Mouse (Mus musculus) urinary bladder, adult 2 months (tissue): Measurements from ENCODE around the gene Mgat1. TPM values are rescaled to one million over a fixed set of nuclear protein-coding genes. Genes with fewer than 3 reads are reported as not detected.
"Not testable (repeated sequence)": the region's sequence is repeated elsewhere in the genome, so short reads cannot be mapped to it uniquely, and the experiment has no call there.

Experiments used
- DNase-seq: peaks from one replicate; pipeline ENCODE4 v3.0.0; 2022; ENCODE audit warnings: low spot score
- polyA plus RNA-seq: library from polyadenylated mRNA; depleted of rRNA; stranded (reverse); fragments of >200 nt; gene quantifications from 2 replicates; pipeline ENCODE4 v1.2.3, GENCODE M21; 2012; rRNA removed

Mgat1 gene
- polyA plus RNA-seq, 1 experiment = 61.8 TPM

DNA sequence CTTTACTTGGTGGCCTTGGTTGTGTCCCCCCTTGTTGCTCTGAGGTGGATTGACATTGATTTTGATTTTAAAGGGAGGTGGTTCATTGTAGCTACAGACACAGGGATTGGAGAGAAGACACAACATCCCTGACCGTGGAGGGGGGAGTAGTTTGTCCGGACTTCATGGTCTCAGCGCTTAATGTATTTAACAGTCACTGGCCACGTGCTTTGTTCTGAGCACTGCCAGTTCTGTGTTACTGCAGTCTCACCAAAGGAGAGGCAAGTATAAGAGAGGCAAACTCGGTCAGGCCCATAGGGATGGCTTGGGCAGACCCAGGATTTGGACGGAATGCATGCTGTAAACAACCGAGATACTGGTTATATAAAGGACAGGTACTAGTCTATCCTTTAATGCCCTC is 20.1 kb downstream of the Mgat1 start:
- DNase-seq = no peak

DNA sequence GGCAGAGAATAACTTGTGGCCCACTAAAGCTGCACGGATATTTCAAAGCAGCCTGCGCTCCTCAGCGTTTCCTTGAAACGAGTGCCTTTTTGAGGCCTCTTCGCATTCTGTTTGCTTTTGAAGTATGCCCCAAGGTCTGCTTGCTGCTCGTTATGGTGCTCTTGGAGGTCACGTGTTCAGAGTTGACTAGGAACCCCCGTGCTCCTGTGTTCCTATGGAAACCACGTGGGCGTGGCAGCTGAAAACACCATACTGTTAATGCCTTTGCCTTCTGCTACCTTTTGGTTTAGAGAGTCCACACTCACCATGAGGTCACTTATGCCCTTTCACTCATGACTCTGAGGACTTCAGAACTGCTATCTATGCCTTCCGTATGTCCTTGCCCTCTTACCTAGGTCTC is 20.6 kb downstream of the Mgat1 start:
- DNase-seq = no peak

DNA sequence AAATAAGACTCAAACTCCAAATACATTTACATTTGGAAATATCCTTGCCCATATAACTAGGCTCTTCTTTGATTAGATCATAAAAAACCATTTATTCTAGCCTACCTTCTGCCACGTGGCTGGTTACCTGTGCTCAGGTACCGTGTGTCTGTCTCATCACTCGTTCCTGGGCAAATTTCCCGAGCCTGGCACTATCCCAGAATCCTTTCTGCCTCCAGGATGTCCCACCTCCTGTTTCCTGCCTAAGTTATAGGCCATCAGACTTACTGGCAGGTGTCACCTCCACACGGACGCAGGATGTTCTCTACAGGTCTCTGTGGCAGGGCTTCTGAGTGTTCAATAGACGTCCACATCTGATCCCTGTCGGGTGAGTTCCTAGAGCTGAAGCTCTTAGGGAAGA is 21.1 kb downstream of the Mgat1 start:
- DNase-seq = no peak

DNA sequence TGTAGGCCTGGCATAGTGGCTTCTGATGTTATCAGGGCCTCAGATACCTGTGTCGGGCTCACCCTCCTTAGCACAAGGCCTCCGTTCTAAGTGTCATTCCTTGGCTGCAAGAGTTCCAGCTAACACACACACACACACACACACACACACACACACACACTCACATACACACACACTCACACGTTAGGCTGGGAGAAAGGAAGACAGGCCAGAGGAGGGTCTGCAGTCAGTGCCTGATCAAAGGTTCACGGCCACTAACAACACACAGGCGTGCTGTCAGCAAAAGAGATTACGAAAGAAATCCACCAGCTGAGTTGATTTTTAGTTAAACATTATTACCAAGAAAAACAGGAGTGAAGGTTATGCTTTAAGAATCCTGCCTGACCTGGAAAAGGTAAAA is 22.7 kb downstream of the Mgat1 start:
- no peak for DNase-seq

DNA sequence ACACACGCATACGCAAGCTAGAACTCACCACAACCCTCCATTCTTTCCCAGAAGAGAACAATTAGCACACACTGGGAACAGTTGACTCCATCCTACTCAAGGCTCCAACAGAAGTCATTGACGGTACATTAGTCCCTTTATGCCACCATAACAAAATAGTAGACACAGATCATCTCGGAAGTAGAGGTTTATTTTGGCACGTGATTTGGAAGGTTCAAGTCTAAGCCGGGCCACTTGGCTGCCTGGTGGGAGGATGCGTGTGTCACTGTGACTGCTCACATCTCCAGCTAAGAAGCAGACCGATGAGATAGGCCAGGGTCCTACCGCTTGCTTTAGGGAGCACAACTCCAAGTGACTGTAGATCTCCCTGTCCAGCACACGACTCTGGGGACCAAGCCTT is 23.3 kb downstream of the Mgat1 start:
- DNase-seq = no peak

DNA sequence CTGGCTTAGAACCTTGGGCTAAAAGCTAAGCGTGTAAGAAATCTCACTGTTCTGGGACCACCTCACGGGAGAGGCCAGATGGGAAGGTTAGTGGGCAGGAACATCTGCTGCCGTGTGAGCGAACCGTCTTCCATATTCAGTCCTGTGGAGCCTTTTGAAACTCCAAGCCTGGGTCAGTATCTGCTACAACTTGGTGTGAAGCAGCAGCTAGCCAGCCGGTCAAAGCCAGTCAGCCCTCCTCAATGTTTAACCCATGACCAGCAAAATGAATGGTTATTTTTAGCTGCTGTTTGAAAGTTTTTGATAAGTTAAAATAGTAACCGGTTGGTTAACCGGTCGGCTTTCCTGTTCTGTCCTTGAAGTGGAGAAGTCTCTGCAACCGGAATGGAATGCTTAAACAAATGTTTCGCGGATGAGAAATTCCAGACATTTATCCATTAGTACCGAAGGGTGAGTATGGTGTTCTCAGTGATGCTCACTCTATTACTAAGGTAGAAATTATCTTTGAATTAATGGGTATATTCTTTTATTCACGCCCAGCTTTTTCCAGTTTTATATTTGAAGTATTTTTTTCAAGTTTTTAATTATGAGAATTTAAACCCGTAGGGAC is 24.1 kb downstream of the Mgat1 start:
- DNase-seq = no peak

DNA sequence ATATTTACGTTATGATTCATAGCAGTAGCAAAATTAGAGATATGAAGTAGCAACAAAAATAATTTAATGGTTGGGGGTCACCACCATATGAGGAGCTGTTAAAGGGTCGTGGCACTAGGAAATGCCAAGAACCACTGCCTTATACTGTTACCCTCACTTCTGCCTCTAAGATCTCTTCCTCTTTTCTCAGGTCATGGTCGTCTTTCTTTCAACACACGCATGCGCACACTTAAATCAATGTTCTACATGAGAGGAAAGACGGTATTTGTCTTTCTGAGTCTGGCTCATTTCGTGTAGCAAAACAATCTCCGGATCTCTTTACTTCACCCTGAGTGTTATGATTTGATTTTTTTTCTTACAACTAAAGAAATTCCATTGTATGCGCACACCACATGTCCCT is 25.8 kb downstream of the Mgat1 start:
- DNase-seq = no peak

DNA sequence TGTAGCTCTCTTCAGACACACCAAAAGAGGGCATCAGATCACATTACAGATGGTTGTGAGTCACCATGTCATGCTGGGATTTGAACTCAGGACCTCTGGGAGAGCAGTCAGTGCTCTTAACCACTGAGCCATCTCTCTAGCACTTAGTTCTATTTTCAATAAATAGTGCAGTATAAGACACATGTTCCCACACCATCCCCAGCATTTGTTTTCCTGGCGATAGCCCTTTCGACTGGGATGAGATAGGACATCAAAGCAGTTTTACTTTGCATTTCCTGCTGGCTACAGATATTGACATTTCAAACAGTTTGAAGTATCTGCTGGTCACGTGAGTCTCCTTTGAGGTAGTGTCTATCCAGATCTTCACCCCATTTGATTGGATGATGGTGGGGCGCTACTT is 26.4 kb downstream of the Mgat1 start:
- no peak for DNase-seq

DNA sequence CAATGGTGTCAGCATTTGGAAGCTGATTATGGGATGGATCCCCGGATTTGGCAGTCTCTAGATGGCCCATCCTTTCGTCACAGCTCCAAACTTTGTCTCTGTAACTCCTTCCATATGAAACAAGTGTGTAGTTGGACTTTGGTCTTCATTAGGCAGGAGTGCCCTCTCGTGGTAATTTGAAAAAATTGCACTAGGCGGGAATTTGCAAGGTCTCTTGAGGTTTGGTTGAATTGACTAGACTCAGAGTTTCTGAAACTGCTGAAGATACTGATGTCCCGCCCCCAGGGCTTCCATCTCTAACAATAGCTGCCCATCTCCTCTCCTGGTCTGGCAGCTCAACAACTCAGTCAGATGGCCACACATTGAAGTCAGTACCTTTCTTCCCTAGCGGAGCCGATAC is 27.3 kb downstream of the Mgat1 start:
- no peak for DNase-seq

DNA sequence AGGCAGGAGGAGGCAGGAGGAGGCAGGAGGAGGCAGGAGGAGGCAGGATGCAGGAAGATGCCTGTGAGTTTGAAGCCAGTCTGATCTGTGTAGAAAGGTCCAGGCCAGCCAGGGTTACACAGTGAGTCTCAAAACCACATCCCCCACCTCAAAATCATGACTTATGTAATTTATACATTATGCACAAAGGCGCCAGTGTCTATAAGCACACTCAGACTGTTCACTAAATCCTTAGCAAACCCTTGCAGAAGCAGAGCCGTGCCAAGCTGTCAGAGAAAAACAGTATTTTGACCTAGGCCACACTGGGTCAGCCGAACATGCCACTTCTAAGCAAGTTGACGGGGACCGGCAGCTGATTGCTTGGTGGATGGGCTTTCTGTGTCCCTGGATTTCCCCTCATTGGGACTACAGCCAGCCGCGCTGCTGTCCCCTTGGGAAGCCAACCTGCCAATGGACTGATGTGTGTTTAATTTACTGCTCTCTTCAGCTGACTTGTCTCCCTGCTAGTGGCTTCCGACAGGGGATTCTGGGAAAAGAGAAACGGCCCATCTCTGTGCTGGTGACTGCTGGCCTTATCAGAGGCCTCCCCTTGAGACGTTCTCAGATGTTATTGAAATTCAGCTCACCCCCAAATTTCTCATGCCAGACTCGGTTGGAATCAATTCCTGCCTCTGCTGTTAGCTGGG is 30.0 kb downstream of the Mgat1 start:
- no peak for DNase-seq

DNA sequence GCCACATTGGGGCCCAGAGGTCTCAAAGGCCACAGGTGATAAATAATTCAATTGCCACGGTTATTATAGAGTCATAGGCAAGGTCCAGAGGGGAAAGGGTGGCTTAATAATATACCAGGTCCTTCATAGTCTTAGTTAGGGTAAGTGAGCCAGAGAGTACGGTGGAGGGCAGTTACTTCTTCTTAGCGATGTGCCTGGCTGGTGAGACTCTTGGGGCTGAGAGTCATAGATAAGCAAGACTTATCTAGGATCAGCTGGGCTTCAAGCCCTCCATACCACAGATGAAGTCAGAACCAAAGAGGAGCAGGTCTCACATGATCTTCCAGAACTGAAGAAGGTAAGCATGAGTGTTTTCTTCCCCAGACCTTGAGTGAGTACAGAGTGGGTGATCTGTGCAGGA is 34.2 kb downstream of the Mgat1 start, which contains the start of gene Olfr1393:
TSS of gene Olfr1393 (plus strand) at position 83 of the 400 bp plus-strand sequence.
- DNase-seq = no peak

DNA sequence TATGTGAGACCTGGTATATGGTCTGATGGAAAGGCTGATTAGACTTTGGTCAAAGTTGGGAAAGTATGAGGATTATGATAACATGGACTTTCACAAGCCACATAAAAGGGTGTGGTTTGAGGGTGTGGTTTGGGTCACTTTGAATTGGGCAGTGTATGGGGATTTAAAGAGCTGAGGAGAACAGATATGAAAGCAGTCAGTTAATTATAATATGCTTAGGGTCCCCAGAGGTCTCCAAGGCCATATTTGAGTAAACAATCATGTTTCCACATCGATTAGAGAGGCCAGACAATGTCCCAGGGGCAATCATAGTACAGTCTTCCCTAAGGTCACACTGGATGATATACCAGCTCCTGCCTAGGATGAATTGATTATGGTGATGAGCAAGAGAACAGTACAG is 41.0 kb downstream of the Mgat1 start, which contains the start of gene Olfr1392:
TSS of gene Olfr1392 (plus strand) at position 301 of the 400 bp plus-strand sequence.
- not testable (repeated sequence) for DNase-seq

DNA sequence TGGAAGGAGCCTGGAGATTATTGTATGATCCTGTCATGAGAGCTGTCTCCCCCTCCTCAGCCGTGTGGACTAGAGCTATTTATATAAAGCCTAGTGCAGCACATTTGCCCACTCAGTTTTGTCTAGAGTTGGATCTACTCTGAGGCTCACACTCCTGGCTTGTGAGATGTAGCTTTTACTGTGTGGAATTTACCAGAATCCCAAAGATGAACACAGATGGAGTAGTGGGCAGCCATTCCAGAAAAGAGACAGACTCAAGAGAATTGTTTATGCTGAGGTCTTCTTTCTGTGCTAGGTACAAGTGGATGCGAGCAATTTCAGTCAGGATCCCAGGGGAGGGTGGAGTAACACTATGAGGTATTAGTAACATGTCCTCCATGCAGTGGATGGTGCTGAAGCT is 43.3 kb downstream of the Mgat1 start:
- no peak for DNase-seq

DNA sequence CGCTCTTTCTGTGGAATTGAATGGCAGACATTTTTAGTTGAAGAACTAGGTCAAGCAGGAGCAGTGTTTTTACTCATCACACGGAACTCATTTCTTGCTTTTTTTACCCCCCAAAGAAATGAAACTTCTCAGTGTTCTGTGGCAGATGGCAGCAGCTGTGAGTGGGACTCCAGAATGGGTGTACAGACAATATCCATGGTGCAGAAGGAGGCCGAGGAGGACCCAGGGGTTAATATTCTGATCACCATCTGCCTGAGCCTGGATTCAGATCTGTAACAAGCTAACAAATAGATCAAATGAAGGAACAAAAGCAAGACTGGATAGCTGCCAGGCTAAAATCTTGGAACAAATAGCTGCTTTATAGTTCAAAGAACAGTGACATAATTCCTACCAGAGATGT is 48.8 kb downstream of the Mgat1 start:
- DNase-seq = no peak

DNA sequence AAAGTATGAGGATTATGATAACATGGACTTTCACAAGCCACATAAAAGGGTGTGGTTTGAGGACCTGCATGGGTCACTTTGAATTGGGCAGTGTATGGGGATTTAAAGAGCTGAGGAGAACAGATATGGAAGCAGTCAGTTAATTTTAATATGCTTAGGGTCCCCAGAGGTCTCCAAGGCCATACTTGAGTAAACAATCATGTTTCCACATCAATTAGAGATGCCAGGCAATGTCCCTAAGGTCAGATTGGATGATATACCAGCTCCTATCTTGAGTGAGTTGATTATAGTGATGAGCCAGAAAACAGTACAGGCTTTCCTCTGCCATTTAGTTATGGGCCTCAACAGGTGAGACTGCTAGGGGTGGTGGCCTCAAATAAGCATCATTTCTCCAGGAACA is 60.5 kb downstream of the Mgat1 start, which contains the start of gene Olfr10:
TSS of gene Olfr10 (plus strand) at position 301 of the 400 bp plus-strand sequence.
- no peak for DNase-seq

DNA sequence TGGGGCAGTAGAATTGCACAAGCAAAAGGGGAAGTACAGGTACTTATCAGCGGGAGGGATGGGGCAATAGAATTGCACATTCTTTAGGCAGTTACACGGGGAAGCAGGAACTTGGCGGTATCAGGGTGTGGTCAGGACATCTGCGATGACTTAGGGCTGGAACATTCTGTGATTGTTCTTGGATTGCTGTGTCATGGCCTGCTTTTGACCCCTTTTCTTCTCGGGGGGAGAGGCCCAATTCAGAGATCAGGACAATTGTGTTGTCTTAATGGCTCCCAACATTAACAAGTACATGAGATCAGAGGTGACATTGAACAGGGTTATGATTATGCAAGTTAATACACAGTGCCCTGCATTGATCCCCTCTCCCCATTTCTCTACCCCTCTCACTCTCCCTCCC is 64.6 kb downstream of the Mgat1 start:
- not testable (repeated sequence) for DNase-seq

Other genes with a start within 250 kb of the Mgat1 start
- 5.9 and 7.8 TPM in 2 replicates for gene 9930111J21Rik2, start 192.9 kb upstream of the Mgat1 start, polyA plus RNA-seq
- gene Tgtp2, start 180.0 kb upstream of the Mgat1 start, polyA plus RNA-seq = 17.4 and 36.5 TPM in 2 replicates
- 16.0 and 23.9 TPM in 2 replicates for gene Ifi47, start 167.6 kb upstream of the Mgat1 start, polyA plus RNA-seq
- gene Olfr1396, start 129.3 kb upstream of the Mgat1 start, polyA plus RNA-seq = 0.06 and 0.14 TPM in 2 replicates
- gene Olfr1395, start 101.9 kb upstream of the Mgat1 start, polyA plus RNA-seq = not detected in 2 replicates
- not detected in 2 replicates for gene Olfr1394, start 89.8 kb upstream of the Mgat1 start, polyA plus RNA-seq
- 0.62 and 0.73 TPM in 2 replicates for gene Btnl9, start 57.0 kb upstream of the Mgat1 start, polyA plus RNA-seq
- gene Zfp62, start 40.9 kb upstream of the Mgat1 start, polyA plus RNA-seq = 12.4 and 17.0 TPM in 2 replicates
- gene Olfr1393, start 34.1 kb downstream of the Mgat1 start, polyA plus RNA-seq = 0.06 and 0.12 TPM in 2 replicates
- 0.10 and 0.15 TPM in 2 replicates for gene Olfr1392, start 41.1 kb downstream of the Mgat1 start, polyA plus RNA-seq
- gene Olfr10, start 60.5 kb downstream of the Mgat1 start, polyA plus RNA-seq = not detected in 2 replicates
- not detected in 2 replicates for gene Olfr1391, start 78.6 kb downstream of the Mgat1 start, polyA plus RNA-seq
- not detected in 2 replicates for gene Olfr1390, start 91.0 kb downstream of the Mgat1 start, polyA plus RNA-seq
- not detected in 2 replicates for gene Olfr1389, start 178.9 kb downstream of the Mgat1 start, polyA plus RNA-seq
- 0.04 and 0.14 TPM in 2 replicates for gene Olfr1388, start 192.4 kb downstream of the Mgat1 start, polyA plus RNA-seq
- not detected in 2 replicates for gene Olfr1387, start 211.2 kb downstream of the Mgat1 start, polyA plus RNA-seq
- gene Olfr1386, start 220.9 kb downstream of the Mgat1 start, polyA plus RNA-seq = not detected in 2 replicates
- not detected in 2 replicates for gene Olfr1385, start 244.9 kb downstream of the Mgat1 start, polyA plus RNA-seq